Mouse (Mus musculus): ENCODE data around the gene Lce1c.
A peak's percentile ranks its signal among the peaks of the same experiment; 100 is the strongest.

The Lce1c gene

DNA sequence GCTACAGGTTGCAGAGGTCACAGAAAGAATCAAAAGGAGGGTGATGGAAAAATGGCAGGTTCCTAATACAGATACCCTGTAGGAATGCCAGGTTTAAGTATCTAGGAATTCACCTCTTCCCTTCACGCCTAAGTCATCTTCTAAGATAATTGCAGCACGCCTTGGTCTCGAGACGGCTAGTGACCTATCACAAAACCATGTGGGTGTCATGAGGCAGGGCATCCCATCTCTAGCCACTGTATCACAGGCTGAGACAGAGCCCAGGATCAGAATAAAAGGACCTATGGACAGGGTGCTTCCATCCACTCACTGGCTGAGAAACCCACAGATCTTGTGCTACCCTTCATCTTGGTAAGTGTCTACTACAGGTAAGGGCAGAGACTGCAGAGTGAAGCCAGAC lies at the start of gene Lce1c:
Lce1c (plus strand) TSS at position 301 of the 400 bp plus-strand sequence.
- DNase-seq (ENCODE audit: low read depth, low spot score) = no peak

DNA sequence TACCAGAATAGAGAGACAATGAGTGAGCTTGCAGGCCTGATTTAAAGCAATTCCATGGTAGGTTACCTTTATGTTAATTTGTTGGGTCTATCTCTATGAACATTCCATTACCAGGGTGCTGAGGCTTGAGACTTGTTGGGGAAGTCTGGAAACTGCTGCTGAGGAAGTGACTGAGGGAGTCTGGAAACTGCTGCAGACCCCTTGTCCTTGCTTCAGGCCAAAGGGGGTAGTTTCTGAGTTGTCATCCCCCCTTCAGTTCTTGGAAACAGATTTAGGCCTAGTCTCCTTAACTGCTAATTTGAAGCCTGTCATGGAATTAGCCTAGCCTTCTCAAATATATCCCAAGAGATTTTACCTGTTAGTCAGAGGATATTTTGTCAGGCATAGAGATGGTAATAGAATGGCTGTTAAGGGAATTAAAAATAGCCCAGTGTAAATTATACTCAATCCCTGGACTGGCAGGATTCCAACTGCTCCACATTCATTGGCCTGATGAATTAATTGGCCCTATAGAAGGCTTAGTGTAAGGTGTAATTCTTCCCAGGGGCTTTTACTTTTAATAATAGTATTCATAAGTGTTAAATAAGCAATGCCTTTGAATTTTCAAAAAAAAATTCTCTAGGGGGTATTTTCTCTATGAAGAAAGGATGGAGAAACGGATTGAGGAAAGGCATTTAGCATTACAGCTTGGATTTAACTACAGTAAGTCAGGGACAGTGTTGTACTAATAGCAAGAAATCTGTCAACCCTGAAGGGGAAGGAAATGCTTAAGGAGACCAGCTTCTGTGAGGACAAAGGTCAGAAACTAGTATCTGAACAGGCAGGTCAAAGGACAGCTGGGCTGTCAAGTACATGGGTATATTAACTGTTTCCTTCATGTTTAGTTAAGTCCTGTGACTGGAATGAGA lies 41.0 kb upstream of the Lce1c start:
- no peak for DNase-seq (ENCODE audit: low read depth, low spot score)

DNA sequence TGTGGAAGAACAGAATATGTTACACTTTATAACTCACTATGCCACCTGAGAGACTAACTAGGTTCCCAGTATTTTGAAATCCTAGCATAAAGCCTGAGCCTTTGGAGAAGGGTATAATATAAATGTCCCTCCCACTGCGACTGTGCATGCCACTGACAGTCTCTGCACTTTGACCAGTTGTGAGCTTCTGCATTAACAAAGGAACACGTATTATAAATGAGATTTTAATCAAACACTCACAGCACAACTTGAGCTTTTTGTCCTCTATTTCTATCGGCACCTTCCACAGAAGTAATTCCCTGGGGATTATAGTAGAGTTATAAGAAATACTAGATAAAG lies 40.4 kb upstream of the Lce1c start:
- no peak for DNase-seq (ENCODE audit: low read depth, low spot score)

DNA sequence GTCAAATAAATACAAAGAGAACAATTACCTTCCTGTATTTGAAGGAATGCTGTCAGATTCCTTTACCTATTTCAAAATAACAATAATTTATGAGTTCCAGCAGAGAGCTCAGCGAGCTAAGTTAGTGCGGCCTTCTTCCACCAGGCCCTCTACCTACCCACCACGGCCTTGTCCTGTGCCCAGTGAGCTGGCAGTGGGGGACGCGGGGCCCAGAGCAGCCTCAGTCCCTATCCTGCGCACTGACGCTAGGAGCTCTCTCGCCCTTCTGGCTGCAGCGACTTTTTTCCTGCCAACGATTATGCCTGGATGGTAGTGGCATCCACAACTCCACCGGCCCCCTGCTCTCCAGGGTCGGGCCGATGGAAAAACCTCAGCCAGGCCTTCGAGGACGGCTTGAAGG lies 39.2 kb upstream of the Lce1c start:
- no peak for DNase-seq (ENCODE audit: low read depth, low spot score)

DNA sequence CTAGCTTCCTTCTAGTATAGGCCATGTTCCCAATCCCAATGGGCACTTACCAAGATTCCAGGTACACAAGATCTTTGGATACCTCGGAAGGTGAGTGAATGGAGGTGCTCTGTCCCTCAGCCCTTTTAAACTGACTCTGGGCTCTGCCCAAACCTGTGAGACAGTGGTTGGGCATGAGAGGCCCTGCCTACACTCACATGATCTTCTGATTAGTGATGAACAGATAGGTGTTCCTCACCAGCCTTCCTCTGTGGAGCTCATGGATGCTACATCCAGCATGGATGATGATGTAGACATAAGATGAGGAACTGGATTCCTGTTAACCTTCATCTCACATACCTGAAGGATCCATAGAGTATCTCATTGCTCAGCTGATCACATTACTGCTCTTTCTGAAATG lies 30.8 kb upstream of the Lce1c start, which contains the start of gene Lce1a1:
Lce1a1 (minus strand) TSS at position 101 of the 400 bp plus-strand sequence.
- DNase-seq (ENCODE audit: low read depth, low spot score) = no peak

DNA sequence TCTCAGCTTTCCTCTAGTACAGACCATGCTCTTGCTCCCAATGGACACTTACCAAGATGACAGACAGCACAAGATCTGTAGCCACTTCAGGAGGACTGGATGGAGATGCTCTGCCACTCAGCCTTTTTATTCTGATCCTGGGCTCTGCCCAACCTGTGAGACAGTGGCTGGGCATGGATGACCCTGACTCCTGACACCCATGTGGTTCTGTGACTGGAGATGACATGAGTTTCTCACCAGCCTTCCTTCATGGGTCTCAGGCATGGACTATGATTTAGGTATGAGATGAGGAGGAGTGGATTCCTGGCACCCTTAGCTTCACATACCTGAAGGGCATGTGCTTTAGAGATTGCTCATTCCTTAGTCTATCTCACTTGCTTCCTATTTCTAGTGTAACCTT lies 22.2 kb upstream of the Lce1c start, which contains the start of gene Lce1b:
Lce1b (minus strand) TSS at position 101 of the 400 bp plus-strand sequence.
- no peak for DNase-seq (ENCODE audit: low read depth, low spot score)

DNA sequence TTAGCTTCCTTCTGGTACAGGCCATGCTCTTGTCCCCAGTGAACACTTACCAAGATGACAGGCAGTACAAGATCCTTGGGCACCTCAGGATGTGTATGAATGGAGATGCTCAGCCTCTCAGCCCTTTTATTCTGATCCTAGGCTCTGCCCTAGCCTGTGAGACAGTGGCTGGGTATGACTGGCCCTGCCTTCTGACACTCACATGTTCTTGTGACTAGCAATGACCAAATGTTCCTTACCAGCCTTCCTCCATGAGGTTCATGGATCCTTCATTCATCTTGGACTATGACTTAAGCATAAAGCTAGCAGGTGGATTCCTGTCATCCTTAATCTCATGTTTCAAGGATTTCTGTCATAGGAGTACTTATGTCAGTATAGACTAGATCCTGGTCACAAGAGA lies 8.8 kb upstream of the Lce1c start, which contains the start of gene Lce1a2:
Lce1a2 (minus strand) TSS at position 101 of the 400 bp plus-strand sequence.
- no peak for DNase-seq (ENCODE audit: low read depth, low spot score)

DNA sequence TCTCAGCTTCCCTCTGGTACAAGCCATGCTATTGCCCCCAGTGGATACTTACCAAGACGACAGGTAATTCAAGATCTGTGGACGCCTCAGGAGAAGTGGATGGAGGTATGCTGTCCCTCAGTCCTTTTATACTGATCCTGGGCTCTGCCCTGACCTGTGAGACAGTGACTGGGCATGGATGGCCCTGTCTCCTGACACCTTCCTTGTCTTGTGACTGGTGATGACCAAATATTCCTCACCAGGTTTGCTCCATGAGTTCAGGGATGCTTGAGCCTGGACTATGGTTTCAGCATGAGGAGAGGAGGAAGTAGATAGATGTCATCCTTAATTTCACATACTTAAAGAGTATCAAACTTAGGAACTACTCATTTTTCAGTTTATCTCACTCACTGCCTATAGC lies 8.1 kb downstream of the Lce1c start, which contains the start of gene Lce1d:
Lce1d (minus strand) TSS at position 101 of the 400 bp plus-strand sequence.
- no peak for DNase-seq (ENCODE audit: low read depth, low spot score)

DNA sequence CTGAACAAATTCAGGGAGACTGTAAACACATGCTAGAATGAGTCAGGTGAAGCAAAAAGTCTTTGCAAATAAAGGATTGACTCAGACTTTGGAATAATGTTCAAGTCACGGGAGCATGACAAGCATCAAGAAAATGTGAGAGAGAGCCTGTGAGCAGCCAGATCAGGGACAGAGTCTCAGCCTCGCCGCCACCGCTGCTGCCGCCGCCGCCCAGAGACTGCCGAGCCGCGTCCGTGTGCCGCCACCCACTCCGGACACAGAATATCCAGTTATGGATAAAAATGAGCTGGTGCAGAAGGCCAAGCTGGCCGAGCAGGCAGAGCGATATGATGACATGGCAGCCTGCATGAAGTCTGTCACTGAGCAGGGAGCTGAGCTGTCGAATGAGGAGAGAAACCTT lies 10.1 kb downstream of the Lce1c start:
- DNase-seq (ENCODE audit: low read depth, low spot score) = peak; percentile 59

DNA sequence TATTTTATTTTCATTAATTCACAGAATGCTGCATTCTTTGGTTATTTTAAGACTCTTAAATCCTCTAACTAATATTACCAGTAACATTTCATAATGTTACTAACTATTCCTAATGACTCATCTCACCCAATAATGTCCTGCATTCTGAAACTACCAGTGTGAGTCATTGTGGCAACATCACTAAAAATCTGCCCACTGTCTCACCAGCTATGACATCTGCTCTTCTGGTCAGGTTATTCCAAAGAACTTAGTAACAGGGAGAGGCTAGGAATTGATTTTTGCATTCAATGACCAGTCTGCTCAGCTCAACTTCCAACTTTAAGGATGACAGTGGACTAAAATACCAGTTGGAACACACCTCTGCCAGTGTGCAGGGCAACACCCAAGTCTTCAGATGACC lies 12.6 kb downstream of the Lce1c start:
- no peak for DNase-seq (ENCODE audit: low read depth, low spot score)

DNA sequence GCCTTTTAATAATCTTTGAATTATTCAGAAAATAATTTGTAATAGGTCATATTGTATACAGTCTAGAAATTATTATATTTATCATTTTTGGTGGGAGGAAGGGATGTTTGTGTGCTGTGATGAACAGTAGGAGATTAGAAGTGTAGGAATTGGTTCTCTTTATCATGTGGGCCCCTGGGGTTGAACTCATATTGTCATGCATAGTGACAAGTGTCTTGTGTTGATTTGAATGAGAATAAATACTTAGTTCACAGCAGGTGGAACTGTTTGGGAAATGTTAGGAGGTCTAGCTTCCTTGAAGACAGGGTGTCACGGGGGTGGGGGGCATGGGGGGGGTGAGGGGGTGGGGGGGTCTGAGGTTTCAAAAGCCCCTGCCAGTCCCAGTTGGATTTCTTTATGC lies 15.6 kb downstream of the Lce1c start:
- DNase-seq (ENCODE audit: low read depth, low spot score) = peak; percentile 76

DNA sequence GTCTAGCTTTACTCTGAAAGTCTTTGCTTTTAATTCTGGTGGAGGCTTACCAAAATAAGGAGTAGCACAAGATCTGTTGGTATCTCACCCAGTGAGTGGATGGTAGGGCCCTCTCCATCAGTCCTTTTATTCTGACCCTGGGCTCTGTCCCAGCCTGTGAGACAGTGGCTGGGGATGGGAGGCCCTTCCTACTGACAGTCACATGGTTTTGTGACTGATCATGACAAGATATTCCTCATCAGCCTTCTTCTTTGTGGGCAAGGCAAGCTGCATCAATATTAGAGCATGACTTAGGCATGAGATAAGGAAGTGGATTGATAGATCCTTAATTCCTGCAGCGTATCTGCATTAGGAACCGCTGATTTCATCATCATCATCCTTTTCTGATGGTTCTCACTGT lies 29.9 kb downstream of the Lce1c start, which contains the start of gene Lce1e:
Lce1e (minus strand) TSS at position 101 of the 400 bp plus-strand sequence.
- DNase-seq (ENCODE audit: low read depth, low spot score) = no peak

DNA sequence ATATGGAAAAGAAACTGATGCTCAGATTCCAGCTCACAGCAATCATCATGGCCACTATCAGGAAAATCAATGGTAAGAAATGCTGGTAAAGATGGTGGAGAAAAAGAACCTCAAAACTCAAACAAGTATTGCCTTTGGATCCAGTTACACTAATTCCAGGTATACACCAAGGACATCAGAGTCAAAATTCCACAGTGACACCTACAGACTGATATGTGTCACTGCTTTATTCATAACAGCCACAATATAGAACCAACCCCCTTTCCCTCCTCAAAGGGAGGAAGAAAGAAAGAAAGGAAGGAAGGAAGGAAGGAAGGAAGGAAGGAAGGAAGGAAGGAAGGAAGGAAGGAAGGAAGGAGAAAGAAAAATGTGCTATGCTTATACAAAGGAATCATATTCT lies 36.1 kb downstream of the Lce1c start:
- peak; percentile 4 for DNase-seq (ENCODE audit: low read depth, low spot score)

DNA sequence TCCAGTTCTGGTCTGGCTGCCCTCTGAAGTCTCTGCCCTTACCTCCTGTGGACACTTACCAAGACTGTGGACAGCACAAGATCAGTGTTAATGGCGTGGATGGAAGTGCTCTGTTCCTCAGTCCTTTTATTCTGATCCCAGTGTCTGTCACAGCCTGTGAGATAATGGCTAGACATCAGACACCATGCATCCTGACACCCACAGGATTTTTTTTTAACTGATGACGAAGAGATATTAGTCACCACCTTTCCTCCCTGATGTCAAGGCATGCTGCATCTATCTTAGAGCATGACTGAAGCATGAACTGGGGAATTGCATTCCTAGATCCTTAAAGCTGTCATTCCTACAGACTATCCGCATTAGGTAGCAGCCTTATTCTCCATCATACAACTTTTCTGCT lies 41.2 kb downstream of the Lce1c start, which contains the start of gene Lce1f:
Lce1f (minus strand) TSS at position 101 of the 400 bp plus-strand sequence.
- no peak for DNase-seq (ENCODE audit: low read depth, low spot score)

DNA sequence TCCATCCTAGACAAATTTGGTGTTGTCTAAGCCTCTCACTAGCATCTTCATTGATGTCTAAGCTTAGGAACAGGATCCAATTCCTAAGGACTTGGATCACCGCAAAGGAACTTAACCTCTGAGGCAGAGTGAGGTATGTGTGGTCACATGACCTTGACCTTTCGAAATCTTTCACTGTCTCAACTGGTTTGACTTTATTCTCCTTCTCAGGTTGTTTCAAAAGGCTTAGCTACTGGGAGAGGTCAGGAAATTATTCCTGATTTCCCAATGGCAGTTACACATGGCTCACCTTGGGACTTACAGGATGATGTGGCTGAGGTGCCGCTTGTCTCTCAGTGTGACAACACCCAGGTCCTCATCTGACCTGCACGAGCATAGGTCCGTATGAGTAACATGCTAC lies 43.6 kb downstream of the Lce1c start:
- DNase-seq (ENCODE audit: low read depth, low spot score) = peak; percentile 28
